Mouse (Mus musculus) megakaryocyte progenitor cell, adult 5-6 weeks (primary cell): ENCODE data around the gene Adamtsl5. TPM values are rescaled to one million over a fixed set of nuclear protein-coding genes. Genes with fewer than 3 reads are reported as not detected.

Experiments used
- ATAC-seq: replicated peaks from 2 replicates; pipeline ENCODE4 v1.8.0; 2016; ENCODE audit warnings: mild to moderate bottlenecking, moderate TSS enrichment, inconsistent platforms; ENCODE audit not compliant: poor library complexity
- total RNA-seq, 2 experiments: library from RNA; stranded (forward) in 1 of 2; stranded (reverse) in 1 of 2; fragments of 157-497, 149-512 nt in 1 of 2; fragments of 200-1000 nt in 1 of 2; gene quantifications; 2 replicates each; pipeline versions ENCODE4 v1.2.3 to v1.2.4; 2015 to 2017

The Adamtsl5 gene
- total RNA-seq, 2 experiments from 2014 or later: 0.25 to 0.46 TPM

DNA sequence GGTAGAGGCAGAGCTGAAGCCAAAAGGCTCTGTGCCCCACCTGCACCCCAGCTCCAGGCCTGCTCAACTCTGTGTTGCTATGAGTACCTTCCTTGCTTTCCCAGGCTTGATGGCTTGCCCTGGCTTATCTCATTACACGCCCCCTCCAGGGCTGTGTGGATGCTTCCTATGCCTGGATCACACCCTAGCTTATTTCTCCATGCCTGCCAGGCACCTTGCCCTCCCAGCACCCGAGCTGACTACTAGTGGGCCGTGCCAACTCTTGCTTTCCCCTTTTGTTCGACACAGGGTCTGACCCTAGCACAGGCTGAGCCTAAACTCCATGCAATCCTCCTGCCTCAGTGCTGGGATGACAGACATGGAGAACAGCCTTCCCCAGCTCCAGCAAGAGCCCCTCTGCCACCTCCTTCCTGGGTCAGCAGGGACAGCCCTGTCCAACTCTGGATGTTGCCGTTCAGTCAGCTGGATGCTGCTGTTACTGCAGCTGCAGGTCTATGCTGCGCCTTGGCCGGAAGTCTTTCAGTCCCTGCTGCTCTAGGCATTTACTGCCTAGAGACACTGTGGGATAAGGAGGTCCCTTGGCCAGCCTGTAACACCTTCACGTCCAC, 50.6 kb downstream of the Adamtsl5 start:
- no peak for ATAC-seq

DNA sequence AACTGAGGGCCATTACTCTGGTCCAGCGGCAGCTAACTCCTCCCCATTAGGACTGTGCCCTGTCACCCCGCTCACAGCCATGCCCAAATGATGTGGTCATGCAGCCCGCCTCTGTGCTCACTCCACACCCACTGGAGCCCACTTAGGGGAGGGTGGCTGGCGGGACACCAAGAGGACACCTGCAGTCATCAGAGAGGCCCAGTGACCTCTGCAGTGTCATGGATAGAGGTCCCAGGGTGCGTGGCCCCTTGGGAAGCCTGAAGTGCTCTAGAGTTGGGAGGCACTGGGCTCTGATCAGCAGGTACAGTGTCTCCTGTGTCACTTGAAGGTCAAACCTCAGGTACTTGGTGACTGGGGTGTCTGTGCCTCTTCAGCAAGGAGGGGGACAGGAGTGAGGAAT, 51.4 kb downstream of the Adamtsl5 start:
- ATAC-seq: no peak

DNA sequence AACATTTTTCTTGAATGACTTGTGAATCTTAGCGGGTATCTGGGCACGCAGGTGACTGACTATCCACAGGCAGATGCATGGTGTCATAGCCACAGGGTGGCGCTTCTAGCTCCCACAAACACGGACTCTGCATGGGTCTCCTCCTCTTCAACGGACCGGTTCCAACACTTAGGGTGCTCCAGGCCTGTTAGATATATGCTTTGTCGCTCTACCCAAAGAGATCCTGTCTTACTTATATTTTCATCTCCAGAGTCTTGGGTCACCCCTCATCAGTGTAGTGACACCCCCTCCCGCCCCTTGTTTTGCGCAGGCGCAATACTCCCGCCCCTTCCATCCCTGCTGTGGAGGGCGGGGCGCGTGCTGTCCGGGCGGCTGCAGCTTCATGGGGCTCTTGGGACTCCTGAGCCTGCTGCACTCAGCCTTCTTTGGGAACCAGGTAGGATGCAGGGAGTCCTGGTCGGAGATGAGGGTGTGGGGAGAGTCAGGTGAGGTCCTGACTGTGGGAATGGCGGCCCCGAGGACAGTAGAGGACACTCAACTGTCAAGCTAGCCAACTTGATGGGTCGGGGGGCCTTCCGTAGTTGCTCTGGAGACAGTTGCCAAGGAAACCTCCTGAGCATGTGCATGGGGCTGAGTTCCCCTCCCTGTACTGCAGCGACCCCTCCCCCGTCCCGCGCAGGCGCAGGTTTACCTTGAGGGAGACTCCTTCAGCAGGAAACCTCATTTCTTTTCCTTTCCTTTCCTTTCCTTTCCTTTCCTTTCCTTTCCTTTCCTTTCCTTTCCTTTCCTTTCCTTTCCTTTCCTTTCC, 52.4 kb downstream of the Adamtsl5 start, which contains the start of gene Apc2:
Gene Apc2, plus strand, starts transcription at position 360 of the 808 bp plus-strand sequence.
- ATAC-seq: peak; percentile 64

DNA sequence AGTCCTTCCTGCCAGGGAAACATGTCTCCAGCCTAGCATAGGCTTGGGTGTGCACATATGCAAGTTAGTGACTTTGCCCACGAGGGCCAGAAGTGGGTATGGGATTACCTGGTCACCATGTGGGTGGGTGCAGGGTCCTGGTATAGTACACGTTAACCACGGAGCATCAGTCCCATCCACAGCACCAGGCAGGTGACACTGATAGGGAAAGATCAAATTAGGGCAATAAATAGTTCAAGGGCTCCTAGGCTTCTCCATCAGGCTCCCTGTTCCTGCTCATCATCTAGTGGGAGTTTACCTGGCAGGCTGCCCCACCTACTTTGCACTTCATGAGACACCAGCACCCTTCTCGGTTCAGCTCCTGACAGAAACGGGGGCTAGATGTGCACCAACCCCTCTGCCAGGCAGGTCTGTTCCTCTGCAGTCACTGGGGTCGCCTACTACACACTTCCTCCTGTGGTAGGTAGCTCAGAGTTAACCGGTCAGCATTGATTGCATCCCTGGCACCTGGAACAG, 53.4 kb downstream of the Adamtsl5 start:
- ATAC-seq: no peak

DNA sequence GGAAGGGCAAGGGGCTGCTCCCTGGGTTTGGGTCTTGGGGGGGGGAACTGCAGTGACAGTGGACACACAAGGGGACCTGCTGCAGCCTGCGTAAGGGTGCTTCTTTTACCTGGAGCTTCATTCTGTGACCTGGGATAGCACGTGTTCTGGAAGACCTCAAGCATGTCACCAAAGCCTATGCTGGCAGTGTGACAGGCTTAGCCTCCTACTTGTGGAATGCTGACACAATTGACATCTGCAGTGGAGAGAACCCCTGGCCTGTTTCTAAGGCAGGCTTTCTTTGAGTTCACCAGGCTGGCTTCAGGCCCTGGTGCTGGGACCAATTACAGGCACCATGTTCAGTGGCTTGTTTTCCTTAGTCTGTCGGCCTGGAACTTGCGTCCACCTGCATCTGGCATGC, 53.9 kb downstream of the Adamtsl5 start:
- ATAC-seq: no peak

DNA sequence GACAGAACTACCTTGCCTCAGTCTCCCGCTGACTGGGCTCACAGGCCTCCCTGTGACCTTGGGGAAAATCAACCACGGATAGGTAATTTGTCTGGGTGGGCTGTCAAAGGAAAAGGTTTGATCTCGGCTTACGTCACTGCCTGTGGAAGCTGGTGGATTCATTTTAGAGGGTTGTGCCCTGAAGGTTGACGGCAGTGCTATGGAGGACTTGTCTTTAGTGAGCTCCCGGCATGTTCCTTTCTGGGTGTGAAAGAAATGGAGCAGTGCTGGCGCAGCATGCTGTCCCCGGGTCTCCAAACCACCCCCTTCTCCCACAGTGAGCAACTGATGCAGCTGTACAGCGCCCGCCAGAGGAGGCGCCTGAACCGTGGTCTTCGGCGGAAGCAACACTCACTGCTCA, 54.9 kb downstream of the Adamtsl5 start:
- ATAC-seq: no peak

DNA sequence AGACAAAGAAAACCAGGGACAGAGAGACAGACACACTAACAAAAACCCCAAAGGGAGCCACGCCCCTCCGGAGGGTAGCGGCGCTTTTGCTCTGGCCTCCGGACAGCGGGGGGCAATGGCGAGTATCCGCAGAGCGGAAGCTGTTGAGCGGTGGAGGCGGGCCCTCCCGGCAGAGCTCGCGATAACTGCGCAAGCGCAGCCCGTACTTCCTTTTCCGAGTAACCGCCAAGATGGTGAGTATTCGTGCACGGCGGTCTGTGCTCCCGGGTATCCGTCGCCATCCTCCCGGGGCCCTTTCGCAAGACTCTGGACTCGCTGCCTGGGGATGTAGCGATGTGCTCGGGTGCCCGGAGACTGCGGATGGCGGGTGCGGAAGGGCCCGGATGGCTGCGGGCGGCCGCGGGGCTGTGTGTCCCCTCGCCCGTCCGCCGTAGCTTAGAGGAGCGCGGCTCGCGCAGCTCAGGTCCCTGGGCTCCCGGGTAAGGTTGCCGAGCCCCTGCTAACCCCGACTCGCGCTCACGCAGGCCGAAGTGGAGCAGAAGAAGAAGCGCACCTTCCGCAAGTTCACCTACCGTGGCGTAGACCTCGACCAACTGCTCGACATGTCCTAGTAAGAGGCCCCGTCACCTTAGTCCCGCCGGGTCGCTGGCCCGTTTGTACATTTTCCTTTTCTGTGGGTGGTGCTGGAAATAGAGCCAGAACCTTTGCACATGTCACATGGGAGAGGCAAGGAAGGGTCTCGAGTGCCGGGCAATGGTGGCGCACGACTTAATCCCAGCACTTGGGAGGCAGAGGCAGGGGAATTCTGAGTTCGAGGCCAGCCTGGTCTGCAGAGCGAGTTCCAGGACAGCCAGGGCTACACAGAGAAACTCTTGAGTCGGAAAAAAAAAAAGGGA, 55.7 kb downstream of the Adamtsl5 start, which contains the start of gene Rps15:
Gene Rps15, plus strand, starts transcription at position 203 of the 896 bp plus-strand sequence.
- ATAC-seq: peak; percentile 83

Other genes starting within 250 kb of the Adamtsl5 start
- 16.9 and 19.5 TPM in 2 replicates for gene Sbno2, start 242.8 kb downstream of the Adamtsl5 start, total RNA-seq (2015)
- gene Sbno2, start 242.8 kb downstream of the Adamtsl5 start, total RNA-seq (2017): 19.1 and 24.0 TPM in 2 replicates
- gene Stk11, start 232.6 kb downstream of the Adamtsl5 start, total RNA-seq (2015): 71.7 and 81.1 TPM in 2 replicates
- gene Stk11, start 232.6 kb downstream of the Adamtsl5 start, total RNA-seq (2017): 159 and 172 TPM in 2 replicates
- 187 and 199 TPM in 2 replicates for gene Atp5d, start 209.8 kb downstream of the Adamtsl5 start, total RNA-seq (2015)
- 37.6 and 39.3 TPM in 2 replicates for gene Atp5d, start 209.8 kb downstream of the Adamtsl5 start, total RNA-seq (2017)
- 3.8 and 4.8 TPM in 2 replicates for gene Cbarp, start 207.6 kb downstream of the Adamtsl5 start, total RNA-seq (2015)
- gene Cbarp, start 207.6 kb downstream of the Adamtsl5 start, total RNA-seq (2017): 2.0 and 2.2 TPM in 2 replicates
- gene Midn, start 200.1 kb downstream of the Adamtsl5 start, total RNA-seq (2015): 21.4 and 22.2 TPM in 2 replicates
- gene Midn, start 200.1 kb downstream of the Adamtsl5 start, total RNA-seq (2017): 12.7 and 17.9 TPM in 2 replicates
- gene Cirbp, start 182.4 kb downstream of the Adamtsl5 start, total RNA-seq (2015): 16.1 and 18.4 TPM in 2 replicates
- 35.4 and 60.4 TPM in 2 replicates for gene Cirbp, start 182.4 kb downstream of the Adamtsl5 start, total RNA-seq (2017)
- gene 1600002K03Rik, start 175.5 kb downstream of the Adamtsl5 start, total RNA-seq (2015): 17.2 and 18.2 TPM in 2 replicates
- gene 1600002K03Rik, start 175.5 kb downstream of the Adamtsl5 start, total RNA-seq (2017): 13.4 and 13.5 TPM in 2 replicates
- 0.54 TPM in 1 of 2 replicates, not detected in the other for gene Efna2, start 168.9 kb downstream of the Adamtsl5 start, total RNA-seq (2015)
- gene Efna2, start 168.9 kb downstream of the Adamtsl5 start, total RNA-seq (2017): 0.37 TPM in 1 of 2 replicates, not detected in the other
- 27.6 and 30.9 TPM in 2 replicates for gene Mum1, start 122.0 kb downstream of the Adamtsl5 start, total RNA-seq (2015)
- gene Mum1, start 122.0 kb downstream of the Adamtsl5 start, total RNA-seq (2017): 28.9 and 30.0 TPM in 2 replicates
- gene Ndufs7, start 99.3 kb downstream of the Adamtsl5 start, total RNA-seq (2015): 138 and 162 TPM in 2 replicates
- gene Ndufs7, start 99.3 kb downstream of the Adamtsl5 start, total RNA-seq (2017): 106 and 135 TPM in 2 replicates
- 3.2 and 3.7 TPM in 2 replicates for gene Gamt, start 87.4 kb downstream of the Adamtsl5 start, total RNA-seq (2015)
- 2.5 and 7.4 TPM in 2 replicates for gene Gamt, start 87.4 kb downstream of the Adamtsl5 start, total RNA-seq (2017)
- gene Dazap1, start 86.9 kb downstream of the Adamtsl5 start, total RNA-seq (2015): 55.4 and 61.6 TPM in 2 replicates
- gene Dazap1, start 86.9 kb downstream of the Adamtsl5 start, total RNA-seq (2017): 231 and 302 TPM in 2 replicates
- gene Rps15, start 56.0 kb downstream of the Adamtsl5 start, total RNA-seq (2015): 2,196 and 2,314 TPM in 2 replicates
- gene Rps15, start 56.0 kb downstream of the Adamtsl5 start, total RNA-seq (2017): 2,623 and 2,987 TPM in 2 replicates
- not detected in 2 replicates for gene Apc2, start 52.4 kb downstream of the Adamtsl5 start, total RNA-seq (2015)
- gene Apc2, start 52.4 kb downstream of the Adamtsl5 start, total RNA-seq (2017): 0.03 TPM in 1 of 2 replicates, not detected in the other
- gene 2310011J03Rik, start 27.9 kb downstream of the Adamtsl5 start, total RNA-seq (2015): 22.9 and 24.2 TPM in 2 replicates
- gene 2310011J03Rik, start 27.9 kb downstream of the Adamtsl5 start, total RNA-seq (2017): 15.7 and 16.8 TPM in 2 replicates
- 5.3 and 7.0 TPM in 2 replicates for gene Pcsk4, start 18.9 kb downstream of the Adamtsl5 start, total RNA-seq (2015)
- gene Pcsk4, start 18.9 kb downstream of the Adamtsl5 start, total RNA-seq (2017): 0.67 and 1.8 TPM in 2 replicates
- 2.7 and 3.8 TPM in 2 replicates for gene Reep6, start 18.5 kb downstream of the Adamtsl5 start, total RNA-seq (2015)
- gene Reep6, start 18.5 kb downstream of the Adamtsl5 start, total RNA-seq (2017): 1.2 and 1.5 TPM in 2 replicates
- not detected in 2 replicates for gene Plk5, start 8.0 kb upstream of the Adamtsl5 start, total RNA-seq (2015)
- not detected in 2 replicates for gene Plk5, start 8.0 kb upstream of the Adamtsl5 start, total RNA-seq (2017)
- 1.9 and 4.3 TPM in 2 replicates for gene Mex3d, start 39.2 kb upstream of the Adamtsl5 start, total RNA-seq (2015)
- gene Mex3d, start 39.2 kb upstream of the Adamtsl5 start, total RNA-seq (2017): 2.7 and 7.9 TPM in 2 replicates
- 91.1 and 96.6 TPM in 2 replicates for gene Mbd3, start 51.1 kb upstream of the Adamtsl5 start, total RNA-seq (2015)
- gene Mbd3, start 51.1 kb upstream of the Adamtsl5 start, total RNA-seq (2017): 82.8 and 90.8 TPM in 2 replicates
- gene Uqcr11, start 58.4 kb upstream of the Adamtsl5 start, total RNA-seq (2015): 202 and 210 TPM in 2 replicates
- 184 and 263 TPM in 2 replicates for gene Uqcr11, start 58.4 kb upstream of the Adamtsl5 start, total RNA-seq (2017)
- gene Tcf3, start 85.2 kb upstream of the Adamtsl5 start, total RNA-seq (2015): 29.9 and 35.3 TPM in 2 replicates
- gene Tcf3, start 85.2 kb upstream of the Adamtsl5 start, total RNA-seq (2017): 33.5 and 51.0 TPM in 2 replicates
- gene Onecut3, start 146.4 kb upstream of the Adamtsl5 start, total RNA-seq (2015): not detected in 2 replicates
- gene Onecut3, start 146.4 kb upstream of the Adamtsl5 start, total RNA-seq (2017): not detected in 2 replicates
- gene Atp8b3, start 190.7 kb upstream of the Adamtsl5 start, total RNA-seq (2015): not detected in 2 replicates
- not detected in 2 replicates for gene Atp8b3, start 190.7 kb upstream of the Adamtsl5 start, total RNA-seq (2017)
- 34.1 and 35.2 TPM in 2 replicates for gene Rexo1, start 213.1 kb upstream of the Adamtsl5 start, total RNA-seq (2015)
- gene Rexo1, start 213.1 kb upstream of the Adamtsl5 start, total RNA-seq (2017): 17.1 and 19.2 TPM in 2 replicates
- 5.3 and 5.4 TPM in 2 replicates for gene Klf16, start 228.9 kb upstream of the Adamtsl5 start, total RNA-seq (2015)
- 4.3 and 6.0 TPM in 2 replicates for gene Klf16, start 228.9 kb upstream of the Adamtsl5 start, total RNA-seq (2017)
- 59.7 and 79.8 TPM in 2 replicates for gene Abhd17a, start 241.9 kb upstream of the Adamtsl5 start, total RNA-seq (2015)
- gene Abhd17a, start 241.9 kb upstream of the Adamtsl5 start, total RNA-seq (2017): 20.5 and 29.4 TPM in 2 replicates